Mouse (Mus musculus): ENCODE measurements at regions not wholly inside any gene's neighbourhood (a gene's known extent, or its start where the extent isn't known, plus 50 kb on each side); places are given as distances from the start of the nearest gene placed in this dataset.

DNA sequence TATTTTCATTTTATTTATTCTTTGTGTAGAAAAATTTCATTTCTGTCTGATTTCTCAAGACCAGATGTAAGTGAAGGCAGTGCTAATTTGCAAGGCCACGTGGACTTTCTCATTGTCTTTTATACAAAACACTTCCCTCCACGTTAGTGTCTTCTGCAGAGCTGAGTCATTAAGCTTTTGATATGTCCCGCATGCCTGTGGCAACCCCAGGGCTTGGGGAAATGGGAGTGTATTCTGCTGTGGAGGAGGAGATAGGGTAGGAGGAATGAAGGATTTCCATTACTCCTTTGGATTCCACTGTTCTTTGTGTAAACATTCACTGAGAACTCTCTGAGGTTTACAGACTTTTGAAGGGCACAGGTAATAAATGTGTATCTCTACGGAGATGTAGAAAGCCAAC, 187.7 kb upstream of the Sgcd start:
- no peak for DNase-seq (ENCODE audit: low read depth, low spot score)

GRCm38 (mm10) chr11:48152219-48152618, 163.4 kb upstream of the Sgcd start:
- no peak for DNase-seq (ENCODE audit: low read depth, low spot score)

DNA sequence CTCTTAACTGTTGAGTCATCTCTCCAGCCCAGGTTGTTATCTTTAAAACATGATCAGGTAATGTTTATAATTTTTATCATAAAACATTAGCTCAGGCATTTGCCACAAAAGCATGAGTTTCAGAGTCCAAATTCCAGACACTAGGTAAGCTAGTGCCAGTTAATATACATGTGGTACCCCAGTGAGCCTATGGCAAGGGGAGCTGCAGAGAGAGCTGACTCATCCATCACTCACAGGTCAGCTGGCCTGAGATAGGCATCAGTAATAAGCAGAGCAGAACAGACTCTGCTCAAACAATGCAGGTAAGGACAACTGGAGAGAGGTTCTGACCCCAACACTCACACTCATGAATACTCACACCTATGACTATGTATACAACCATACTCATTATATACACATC, 144.6 kb upstream of the Sgcd start:
- no peak for DNase-seq (ENCODE audit: low read depth, low spot score)

DNA sequence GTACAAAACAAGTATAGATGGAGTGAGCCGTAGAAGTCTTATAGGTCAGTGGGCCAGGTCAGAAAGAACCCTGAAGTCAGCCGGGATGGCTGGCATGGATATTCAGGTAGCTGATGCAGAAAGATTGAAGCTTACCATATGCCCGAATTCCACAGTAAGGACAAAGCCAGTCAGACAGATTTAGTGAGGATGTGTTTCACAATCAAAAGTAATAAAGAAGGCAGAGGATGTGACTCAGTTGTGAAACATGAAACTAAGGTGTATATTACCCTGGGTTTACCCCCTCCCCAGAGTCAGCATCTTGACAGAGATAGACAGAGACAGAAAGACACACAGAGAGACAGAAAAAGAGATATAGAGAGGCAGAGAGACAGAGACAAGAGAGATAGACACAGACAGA, 109.3 kb upstream of the Sgcd start:
- no peak for DNase-seq (ENCODE audit: low read depth, low spot score)

DNA sequence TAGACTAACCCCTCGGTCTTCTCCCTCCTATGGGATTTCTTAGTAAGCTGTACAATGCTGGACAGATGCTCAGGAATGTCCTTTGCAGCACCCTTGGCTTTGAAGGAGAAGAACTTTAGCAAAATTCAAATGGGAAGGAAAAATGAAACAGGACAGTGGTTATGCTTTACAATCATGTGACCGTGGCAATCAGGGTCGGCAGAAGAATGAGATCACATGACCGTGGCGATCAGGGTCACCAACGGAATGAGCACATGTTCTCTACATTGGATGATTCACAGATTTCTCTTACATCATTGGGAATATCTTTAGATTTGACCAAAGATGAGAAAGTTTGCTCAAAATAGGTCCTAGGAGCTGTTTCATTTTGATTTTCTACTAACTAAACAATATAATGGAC, 108.7 kb upstream of the Sgcd start:
- DNase-seq (ENCODE audit: low read depth, low spot score) = no peak

GRCm38 (mm10) chr11:48067072-48067471, 78.3 kb upstream of the Sgcd start:
- no peak for DNase-seq (ENCODE audit: low read depth, low spot score)

DNA sequence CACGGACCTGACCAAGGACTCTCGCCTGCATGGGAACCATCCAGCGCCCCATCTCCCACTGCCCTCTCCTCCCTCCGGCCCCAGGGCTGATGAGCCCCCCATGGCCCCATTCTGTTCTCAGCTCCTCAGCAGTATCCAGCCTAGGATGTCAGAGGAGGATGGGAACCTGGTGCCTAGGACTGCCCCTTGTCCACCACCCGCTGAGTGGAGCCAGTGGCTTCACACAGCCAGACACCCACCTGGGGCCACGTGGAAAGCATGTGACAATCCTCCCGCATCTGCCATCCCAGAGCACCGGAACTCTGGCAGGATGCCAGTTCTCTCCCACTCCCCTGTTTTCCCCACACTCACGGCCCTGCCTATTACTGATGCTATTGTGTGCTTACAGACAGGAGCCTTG, 75.0 kb upstream of the Sgcd start:
- DNase-seq (ENCODE audit: low read depth, low spot score) = peak; percentile 4

GRCm38 (mm10) chr11:48061501-48061900, 72.7 kb upstream of the Sgcd start:
- DNase-seq (ENCODE audit: low read depth, low spot score) = no peak

DNA sequence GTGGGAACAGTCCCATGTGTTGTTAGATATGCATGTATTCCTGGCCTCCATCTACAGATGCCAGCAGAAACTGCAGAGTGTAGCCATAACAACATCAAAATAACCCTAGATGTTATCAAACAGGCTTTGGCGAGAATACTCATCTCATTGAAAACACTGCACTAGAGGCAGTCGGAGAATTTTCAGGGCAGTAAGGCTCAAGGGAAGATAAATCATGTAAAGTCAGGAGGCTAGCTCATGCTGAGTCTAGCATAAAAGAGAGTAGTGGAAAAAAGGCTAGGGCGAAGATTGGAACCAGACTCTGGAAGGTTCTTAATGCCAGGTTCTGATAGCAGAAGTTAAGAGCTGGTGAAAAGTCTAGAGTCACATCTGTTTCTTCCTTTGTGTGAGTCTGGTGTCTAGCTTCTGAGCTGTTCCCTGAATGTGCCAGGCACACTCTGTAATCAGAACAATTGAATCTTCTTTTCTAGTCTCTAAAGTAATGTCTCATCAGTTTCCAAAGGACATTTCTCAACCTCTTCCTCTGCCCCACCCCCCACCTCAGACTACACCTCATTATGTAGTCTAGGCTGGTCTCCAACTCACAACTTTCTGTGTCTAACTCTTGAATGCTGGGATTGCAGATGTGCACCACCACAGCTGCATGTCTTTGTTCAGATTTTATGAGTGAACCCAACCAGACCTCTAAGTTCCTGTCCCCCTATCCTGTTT, 62.5 kb upstream of the Sgcd start:
- DNase-seq (ENCODE audit: low read depth, low spot score) = no peak

DNA sequence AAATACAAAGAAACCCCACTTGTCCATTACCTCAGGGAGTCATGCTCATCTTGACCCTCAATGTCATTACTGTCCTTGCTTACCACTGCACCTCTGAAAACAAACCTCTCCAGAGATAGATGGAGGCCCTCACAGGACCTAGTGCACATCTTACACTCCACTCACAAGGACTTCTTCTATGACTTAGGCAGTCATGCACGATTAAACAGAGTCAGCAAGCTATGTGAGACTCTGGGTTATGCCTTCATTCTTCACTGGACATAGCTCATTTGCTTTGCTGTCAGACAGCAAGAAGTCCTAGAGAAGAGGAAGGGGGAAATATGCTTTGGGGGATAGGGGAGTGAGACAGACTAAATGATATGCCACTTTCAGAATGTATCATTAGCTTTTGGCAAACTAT, 59.5 kb upstream of the Sgcd start:
- DNase-seq (ENCODE audit: low read depth, low spot score) = no peak

All from CD4-positive helper T cell, adult 2 months (primary cell).